Mouse (Mus musculus) Patski (cell line): Measurements from ENCODE around the gene Ada. TPM values are rescaled to one million over a fixed set of nuclear protein-coding genes. Genes with fewer than 3 reads are reported as not detected.

Source experiments
- ATAC-seq: fragments of 100-300 bp; one replicate; pipeline ENCODE4 v1.8.0; 2021
- CTCF ChIA-PET: fragments of 350-600 bp; sonication (Branson Sonifier 250); formaldehyde crosslinking; loops from one replicate; lab custom pipeline; 2022; ENCODE audit warnings: inconsistent platforms; lab: Charles Lee
- POLR2A ChIA-PET: fragments of 350-600 bp; sonication (Branson Sonifier 250); formaldehyde crosslinking; loops from one replicate; lab custom pipeline; 2022; ENCODE audit warnings: antibody characterized with exemption, inconsistent platforms; lab: Charles Lee
- DNase-seq: peaks from one replicate; pipeline ENCODE4 v3.0.0-alpha.2; 2011; ENCODE audit warnings: low read depth, low spot score
- H3K27me3 ChIP-seq: fragments of 371-371 bp; one replicate; pipeline ENCODE4 v1.5.1; 2021
- CTCF ChIP-seq: fragments of 100-300 bp; IDR thresholded peaks from one replicate; pipeline ENCODE4 v1.5.1; 2021
- in situ Hi-C: fragments of 300-500 bp; cut with MboI; formaldehyde crosslinking; loops from 3 replicates; pipeline ENCODE4 v1.11.1; 2018; ENCODE audit warnings: low pct_unique_long_range_greater_than_20kb, mixed read lengths
- polyA plus RNA-seq: library from polyadenylated mRNA; unstranded; gene quantifications from one replicate; pipeline ENCODE4 v1.2.3, GENCODE M21; 2021

The Ada gene
- polyA plus RNA-seq, 1 experiment from 2014 or later: 4.0 TPM

- POLR2A ChIA-PET: no interaction called here
- no peak for DNase-seq
- no peak for TF ChIP-seq CTCF
- ATAC-seq: no peak
- H3K27me3 ChIP-seq: no peaks in the 10 kb centered on the region
- CTCF ChIA-PET: interaction anchor here (1.3 kb wide), 1 partner anchor 21 kb away, joined by 3 read pairs; no protein-coding TSS in a partner anchor
- in situ Hi-C loops: loop anchor here (5.0 to 25.0 kb wide), 3 partner anchors 54 to 182 kb away; partner anchors contain the start of gene Ttpal
These were observed 33.6 kb downstream of the Ada start for GRCm38 (mm10) chr2:163716448-163716847.

DNA sequence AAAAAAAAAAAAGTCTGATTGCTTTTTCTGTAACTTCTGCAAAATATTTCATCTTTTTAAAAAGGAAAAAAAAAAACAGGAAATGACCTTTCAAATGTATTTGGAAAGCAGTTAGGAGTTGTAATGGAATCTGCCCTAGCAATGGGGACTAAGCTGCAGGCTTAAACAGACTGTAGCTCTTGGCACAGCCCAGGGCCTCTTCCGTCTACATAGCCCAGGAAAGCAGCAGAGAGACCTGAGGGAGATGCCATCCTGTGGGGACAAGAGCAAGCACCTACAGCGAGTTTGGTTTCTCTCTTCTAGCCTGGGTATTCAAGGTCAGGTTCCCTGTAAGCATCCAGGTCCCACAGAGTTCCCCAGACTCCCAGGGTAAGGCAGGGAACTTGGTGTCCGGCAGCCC lies 36.7 kb downstream of the Ada start:
- in situ Hi-C loops: loop anchor here (10.0 to 25.0 kb wide), 2 partner anchors 101 to 179 kb away; partner anchors contain the start of gene Ttpal
- ATAC-seq (no peak), DNase-seq (no peak)
- ChIA-PET POLR2A (no interaction called here), CTCF (no interaction called here)
- no peak for TF ChIP-seq CTCF
- H3K27me3 ChIP-seq: no peaks in the 10 kb centered on the region

GRCm38 (mm10) chr2:163712874-163713273 lies 37.2 kb downstream of the Ada start:
- POLR2A ChIA-PET: no interaction called here
- CTCF ChIA-PET: no interaction called here
- no peak for ATAC-seq
- DNase-seq: no peak
- no peaks in the 10 kb centered on the region for H3K27me3 ChIP-seq
- in situ Hi-C loops: loop anchor here (10.0 to 25.0 kb wide), 2 partner anchors 101 to 178 kb away; partner anchors contain the start of gene Ttpal
- TF ChIP-seq CTCF: no peak

- CTCF ChIA-PET: no interaction called here
- no peaks in the 10 kb centered on the region for H3K27me3 ChIP-seq
- DNase-seq: no peak
- POLR2A ChIA-PET: no interaction called here
- no peak for ATAC-seq
- in situ Hi-C loops: loop anchor here (10.0 to 25.0 kb wide), 2 partner anchors 100 to 178 kb away; partner anchors contain the start of gene Ttpal
- TF ChIP-seq CTCF: no peak
These were observed 37.6 kb downstream of the Ada start for GRCm38 (mm10) chr2:163712473-163712872.

DNA sequence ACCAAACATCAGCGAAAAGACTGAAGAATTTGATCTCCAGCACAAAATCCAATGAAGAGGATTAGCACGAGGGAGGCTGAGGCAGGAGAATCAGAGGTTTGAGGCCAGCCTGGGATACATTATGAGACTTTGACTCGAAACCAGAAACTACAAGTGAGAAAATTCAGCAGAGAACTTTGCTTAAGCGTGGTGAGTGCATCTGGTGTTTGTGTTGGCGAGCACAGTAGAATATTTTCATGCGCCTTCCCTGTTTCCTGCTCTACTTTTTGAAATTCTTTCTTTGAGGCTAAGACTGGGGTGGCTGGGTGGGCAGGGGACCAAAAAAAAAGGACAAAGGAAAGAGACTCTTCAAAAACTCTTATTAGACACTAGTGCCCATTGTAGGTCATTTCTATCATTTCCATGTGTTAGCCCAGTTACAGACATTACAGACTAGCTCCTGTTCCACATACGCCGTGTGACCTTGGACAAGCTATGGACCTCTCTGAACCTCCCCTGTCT lies 38.6 kb downstream of the Ada start:
- POLR2A ChIA-PET: no interaction called here
- TF ChIP-seq CTCF: no peak
- no peaks in the 10 kb centered on the region for H3K27me3 ChIP-seq
- DNase-seq (no peak), ATAC-seq (no peak)
- CTCF ChIA-PET: interaction anchor here (1.9 kb wide), 1 partner anchor 54 kb away, joined by 5 read pairs; the partner anchor contains the start of gene Pkig
- in situ Hi-C loops: loop anchor here (10.0 to 25.0 kb wide), 2 partner anchors 99 to 177 kb away; partner anchors contain the start of gene Ttpal

DNA sequence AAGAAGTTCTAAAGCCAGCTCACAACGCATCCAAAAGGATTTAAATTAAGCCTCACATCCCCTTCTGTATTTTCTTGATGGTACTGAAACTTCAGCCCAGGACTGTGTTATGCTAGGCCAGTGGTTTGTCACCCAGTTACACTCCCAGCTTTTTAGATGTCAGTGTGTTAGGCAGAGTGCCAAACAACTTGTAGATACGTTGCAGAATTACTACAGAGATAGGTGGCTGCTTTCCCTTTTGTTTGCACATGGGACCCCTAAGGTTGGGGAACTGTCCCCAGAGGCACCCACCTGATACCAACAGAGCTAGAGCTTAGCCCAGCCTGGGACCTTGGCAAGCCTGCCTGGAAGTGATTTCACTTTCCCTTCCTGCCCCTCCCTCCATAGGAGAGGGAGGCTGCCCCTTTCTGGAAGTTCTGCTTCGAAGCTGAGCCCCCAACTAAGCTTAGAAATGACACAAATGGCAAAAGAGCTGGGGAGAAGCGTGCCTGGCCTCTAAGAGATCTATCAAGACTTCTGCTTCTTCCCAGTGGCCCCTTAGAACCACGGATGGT lies 39.4 kb downstream of the Ada start:
- H3K27me3 ChIP-seq: no peaks in the 10 kb centered on the region
- POLR2A ChIA-PET: no interaction called here
- ATAC-seq (no peak), DNase-seq (no peak)
- CTCF ChIA-PET: interaction anchor here (1.9 kb wide), 1 partner anchor 53 kb away, joined by 5 read pairs; the partner anchor contains the start of gene Pkig
- in situ Hi-C loops: loop anchor here (10.0 to 25.0 kb wide), 2 partner anchors 98 to 176 kb away; partner anchors contain the start of gene Ttpal
- no peak for TF ChIP-seq CTCF

DNA sequence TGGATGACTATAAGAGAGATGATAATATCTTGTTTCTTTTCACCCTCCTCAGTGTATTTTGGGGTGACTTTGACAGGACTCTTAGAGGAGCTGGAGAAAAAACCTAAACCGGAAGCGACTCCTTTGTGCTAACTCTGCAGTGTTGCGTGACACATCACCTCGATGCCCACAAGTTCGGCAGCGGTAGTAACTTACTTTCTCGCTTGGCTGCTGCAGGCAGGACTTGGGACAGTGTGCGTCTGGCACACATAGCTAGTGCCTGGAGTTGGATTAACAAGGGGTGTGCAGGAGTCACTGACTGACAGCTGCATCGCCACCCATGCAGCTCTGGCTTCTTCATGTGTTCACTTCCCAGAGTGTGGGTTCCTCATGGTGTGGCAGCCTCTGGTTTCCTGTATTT lies 40.0 kb downstream of the Ada start:
- in situ Hi-C loops: loop anchor here (10.0 to 25.0 kb wide), 2 partner anchors 98 to 175 kb away; partner anchors contain the start of gene Ttpal
- no peak for DNase-seq
- no peaks in the 10 kb centered on the region for H3K27me3 ChIP-seq
- ChIA-PET POLR2A (no interaction called here), CTCF (interaction anchor here (1.1 to 1.9 kb wide), 3 partner anchors 11 to 53 kb away, joined by 3 to 6 read pairs (median 5); partner anchors contain the start of gene Pkig)
- no peak for ATAC-seq
- no peak for TF ChIP-seq CTCF

DNA sequence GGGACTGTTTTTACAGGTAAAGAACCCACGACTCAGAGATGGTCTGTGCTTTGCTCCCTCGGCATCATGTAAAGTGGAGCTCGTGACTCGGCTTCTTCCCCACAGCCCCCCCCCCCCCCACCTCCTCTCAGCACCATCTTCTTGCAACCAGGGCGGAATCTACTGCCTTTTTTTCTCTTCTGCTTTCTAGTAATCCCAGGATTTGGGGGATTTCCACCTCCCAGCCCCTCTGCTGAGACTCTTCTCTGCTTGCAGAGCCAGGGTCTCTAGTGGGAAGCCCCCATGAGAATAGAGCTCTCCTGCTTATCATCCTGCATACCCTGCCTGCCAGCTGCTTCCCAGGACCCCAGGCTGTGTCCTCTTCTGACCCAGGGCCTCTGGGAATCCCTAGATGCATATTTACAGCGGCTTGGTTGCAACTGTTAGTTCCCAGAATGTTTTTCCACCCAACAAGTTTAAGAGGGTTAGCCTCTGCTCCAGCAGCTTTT lies 41.2 kb downstream of the Ada start:
- H3K27me3 ChIP-seq: no peaks in the 10 kb centered on the region
- ATAC-seq (no peak), DNase-seq (no peak)
- ChIA-PET POLR2A (no interaction called here), CTCF (interaction anchor here (1.4 to 1.9 kb wide), 2 partner anchors 10 to 12 kb away, joined by 3 to 6 read pairs; no protein-coding TSS in a partner anchor)
- no peak for TF ChIP-seq CTCF
- in situ Hi-C loops: loop anchor here (25.0 kb wide), 1 partner anchor 97 kb away; the partner anchor contains the start of gene Ttpal

DNA sequence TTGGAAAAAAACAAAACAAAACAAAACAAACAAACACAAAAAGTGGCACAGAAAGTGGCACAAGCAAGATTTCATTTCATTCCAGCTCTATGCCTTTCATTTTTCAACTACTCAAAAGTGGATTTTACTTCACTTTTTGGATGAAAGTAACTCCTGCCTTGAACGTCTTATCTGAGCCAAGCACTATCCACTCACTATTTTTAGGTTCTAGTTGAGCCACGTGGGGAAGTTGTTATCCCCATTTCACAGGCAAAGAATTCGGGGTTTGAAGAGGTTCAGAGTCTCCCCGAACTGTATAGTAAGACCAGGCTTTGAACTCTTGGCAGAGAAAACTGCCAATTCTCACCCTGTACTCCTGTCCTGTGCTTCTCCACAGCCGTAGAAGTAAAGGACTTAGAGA lies 41.7 kb downstream of the Ada start:
- no peak for ATAC-seq
- POLR2A ChIA-PET: no interaction called here

DNA sequence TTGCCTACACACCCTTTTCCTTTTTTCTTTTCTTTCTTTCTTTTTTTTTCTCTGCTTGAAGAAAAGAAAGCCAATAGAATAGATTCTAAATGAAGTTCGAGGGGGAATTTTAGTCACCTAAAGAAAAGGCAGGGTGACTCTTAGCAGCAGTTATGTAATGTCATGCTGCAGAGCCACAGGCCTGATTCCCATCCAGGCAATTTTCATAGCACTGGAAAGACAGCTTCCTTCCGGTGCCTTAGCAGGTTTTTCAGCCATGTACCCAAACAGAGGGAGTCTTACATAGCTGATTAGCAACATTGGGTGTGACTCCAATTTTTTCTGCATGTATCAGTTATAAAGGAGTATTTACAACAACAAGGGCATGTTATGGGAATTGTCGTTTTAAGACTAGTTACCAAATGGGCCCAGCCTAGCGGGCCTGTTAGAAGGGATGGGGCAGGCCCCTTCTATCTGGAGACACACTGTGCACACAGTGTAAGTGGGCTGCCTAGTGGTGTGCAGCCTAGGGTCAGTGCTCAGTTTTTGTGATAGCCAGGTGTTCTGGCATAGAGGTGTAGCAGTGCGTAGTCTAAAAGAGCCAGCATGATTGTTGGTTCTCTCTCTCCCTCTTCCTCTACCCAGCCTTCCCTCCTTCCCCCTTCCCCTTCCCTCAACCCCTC lies 46.3 kb downstream of the Ada start:
- no peak for TF ChIP-seq CTCF
- ATAC-seq: no peak
- DNase-seq: no peak
- in situ Hi-C loops: loop anchor here (25.0 kb wide), 1 partner anchor 91 kb away; the partner anchor contains the start of gene Ttpal
- no peaks in the 10 kb centered on the region for H3K27me3 ChIP-seq
- CTCF ChIA-PET: no interaction called here
- POLR2A ChIA-PET: interaction anchor here (0.6 kb wide), 1 partner anchor 107 kb away, joined by 3 read pairs; no protein-coding TSS in a partner anchor

More for the DNA sequence above, 41.7 kb downstream of the Ada start:
- CTCF ChIA-PET: interaction anchor here (1.4 kb wide), 1 partner anchor 11 kb away, joined by 3 read pairs; no protein-coding TSS in a partner anchor
- TF ChIP-seq CTCF: no peak
- in situ Hi-C loops: loop anchor here (25.0 kb wide), 1 partner anchor 96 kb away; the partner anchor contains the start of gene Ttpal
- no peaks in the 10 kb centered on the region for H3K27me3 ChIP-seq
- DNase-seq: no peak
